Mouse (Mus musculus): ENCODE data around the gene S100pbp. TPM values are rescaled to one million over a fixed set of nuclear protein-coding genes. Genes with fewer than 3 reads are reported as not detected.
A peak's percentile ranks its signal among the peaks of the same experiment; 100 is the strongest.

The S100pbp gene
- polyA plus RNA-seq, 1 experiment from 2014 or later, result 19.3 TPM

DNA sequence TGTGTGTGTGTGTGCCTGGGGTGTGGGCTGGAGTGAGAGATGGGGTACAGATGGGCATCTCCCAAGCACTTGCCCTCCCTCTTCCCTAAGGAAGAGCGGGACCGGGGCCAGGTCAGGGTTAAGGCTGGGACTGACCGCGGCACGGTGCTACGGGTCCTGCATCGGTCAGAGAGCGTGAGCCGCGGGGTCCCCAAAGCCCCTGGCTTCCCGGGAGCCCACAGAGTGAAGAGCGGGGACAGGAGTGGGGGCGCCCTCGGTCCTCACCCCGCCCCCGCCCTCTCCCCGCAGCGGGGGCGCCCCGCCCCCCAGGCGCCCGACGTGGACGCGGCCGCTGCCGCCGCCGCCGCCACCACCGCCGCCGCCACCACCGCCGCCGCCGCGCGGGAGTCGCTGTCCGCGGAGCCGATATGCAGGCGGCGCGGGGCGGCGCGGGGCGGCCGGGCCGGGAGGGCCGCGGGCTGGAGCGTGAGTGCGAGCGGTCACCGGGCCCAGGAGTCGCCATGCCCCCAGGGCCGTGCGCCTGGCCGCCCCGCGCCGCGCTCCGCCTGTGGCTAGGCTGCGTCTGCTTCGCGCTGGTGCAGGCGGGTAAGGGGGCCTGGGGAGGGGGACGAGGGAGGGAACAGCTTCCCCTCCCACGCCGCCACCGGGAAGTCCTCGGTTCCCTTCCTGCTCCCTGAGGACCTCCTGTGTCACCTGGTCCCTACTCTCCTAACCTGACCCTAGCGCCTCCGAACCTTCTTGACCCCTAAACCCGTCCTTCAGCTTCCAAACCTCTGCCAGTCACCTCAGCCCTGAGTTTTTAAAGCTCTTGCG, 52.7 kb downstream of the S100pbp start, which contains the start of gene Fndc5:
Fndc5 (plus strand) TSS at position 421 of the 813 bp plus-strand sequence.
- H3K9ac ChIP-seq, result peak within 1 kb of the TSS; percentile 81
- peak within 1 kb of the TSS; percentile 90 for H3K4me2 ChIP-seq (replicated peaks)
- H3K27ac ChIP-seq, result no peak within 1 kb of the TSS
- peak within 1 kb of the TSS; percentile 57 for H3K4me3 ChIP-seq (replicated peaks; ENCODE audit: low read length)
- no peak for DNase-seq (ENCODE audit: low spot score)
- ATAC-seq (ENCODE audit: low FRiP score), result peak; percentile 44; the same call in 1 of the 2 replicates
- no peaks in the 10 kb centered on the region for H3K36me3 ChIP-seq (replicated peaks; ENCODE audit: control insufficient read depth, insufficient read depth)
- H3K9me3 ChIP-seq (ENCODE audit: control insufficient read depth, low read length), result no peaks in the 10 kb centered on the region
- peaks cover 17% of the 10 kb centered on the region; the same call in 1 of the 2 replicates for H3K4me1 ChIP-seq (replicated peaks; ENCODE audit: control insufficient read depth, insufficient read depth, low read length)
- H3K27me3 ChIP-seq (ENCODE audit: control insufficient read depth, insufficient read depth, low read length), result peaks cover 10% of the 10 kb centered on the region
- 1% methylated on average over 31 of the region's 80 CpGs for WGBS

DNA sequence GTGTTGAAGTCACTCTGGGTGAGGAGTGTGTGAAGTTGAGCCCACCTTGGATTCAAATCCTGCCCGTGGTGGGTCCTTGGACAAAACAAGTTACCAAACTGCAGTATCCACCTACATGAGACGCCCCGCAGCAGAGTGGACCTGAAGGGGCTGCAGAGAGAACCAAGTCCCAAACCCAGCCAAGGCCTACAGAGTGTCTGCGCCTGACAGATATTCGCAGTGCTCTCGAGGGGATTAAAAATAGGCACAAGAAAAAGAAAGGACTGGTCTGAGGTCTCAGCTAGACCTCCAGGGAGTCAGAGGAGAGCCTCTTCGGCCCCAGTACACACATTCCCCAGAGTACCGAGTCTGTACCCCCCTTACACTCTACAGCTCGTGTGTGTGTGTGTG, 53.3 kb downstream of the S100pbp start:
- Histone ChIP-seq H3K36me3 (replicated peaks; ENCODE audit: control insufficient read depth, insufficient read depth) (no peaks in the 10 kb centered on the region), H3K9ac (peak overlapping the region; percentile 81), H3K4me1 (replicated peaks; ENCODE audit: control insufficient read depth, insufficient read depth, low read length) (0 out of 2 replicates have a peak, but pooled peaks cover 12% of the 10 kb centered on the region), H3K4me2 (replicated peaks) (peak overlapping the region; percentile 90), H3K27me3 (ENCODE audit: control insufficient read depth, insufficient read depth, low read length) (peaks cover 10% of the 10 kb centered on the region), H3K9me3 (ENCODE audit: control insufficient read depth, low read length) (no peaks in the 10 kb centered on the region), H3K27ac (no peak overlapping the region), H3K4me3 (replicated peaks; ENCODE audit: low read length) (peak overlapping the region; percentile 57)
- ATAC-seq (ENCODE audit: low FRiP score) (no peak), DNase-seq (ENCODE audit: low spot score) (no peak)
- WGBS, result 31% methylated on average over 9 of the region's 9 CpGs

DNA sequence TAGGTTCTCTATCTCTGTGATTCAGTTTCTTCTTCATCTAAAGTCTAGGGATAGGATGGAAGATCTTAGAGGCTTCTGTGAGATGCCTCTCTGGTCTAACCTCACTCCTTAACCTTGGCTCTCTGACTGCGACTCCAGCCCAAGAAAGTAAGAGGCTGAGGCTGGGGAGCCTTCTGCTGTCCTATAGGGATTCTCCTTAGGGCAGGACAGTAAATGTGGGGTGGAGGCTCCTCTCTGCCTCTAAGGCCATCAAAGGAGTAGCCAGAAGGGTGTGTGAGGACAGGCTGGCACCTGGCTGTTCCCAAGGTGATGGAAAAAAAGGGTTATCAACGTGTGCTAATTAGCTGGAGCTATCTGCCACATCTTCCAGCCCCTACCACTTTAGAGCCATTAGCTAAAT, 53.9 kb downstream of the S100pbp start:
- no peak overlapping the region for H3K4me3 ChIP-seq (replicated peaks; ENCODE audit: low read length)
- no peaks in the 10 kb centered on the region for H3K36me3 ChIP-seq (replicated peaks; ENCODE audit: control insufficient read depth, insufficient read depth)
- no peak overlapping the region for H3K9ac ChIP-seq
- peaks cover 10% of the 10 kb centered on the region for H3K27me3 ChIP-seq (ENCODE audit: control insufficient read depth, insufficient read depth, low read length)
- DNase-seq (ENCODE audit: low spot score) (no peak), ATAC-seq (ENCODE audit: low FRiP score) (no peak)
- no peak overlapping the region for H3K4me2 ChIP-seq (replicated peaks)
- 54% methylated on average over 2 of the region's 2 CpGs for WGBS
- H3K4me1 ChIP-seq (replicated peaks; ENCODE audit: control insufficient read depth, insufficient read depth, low read length), result peaks cover 13% of the 10 kb centered on the region; the same call in 1 of the 2 replicates
- H3K27ac ChIP-seq, result no peak overlapping the region
- no peaks in the 10 kb centered on the region for H3K9me3 ChIP-seq (ENCODE audit: control insufficient read depth, low read length)

DNA sequence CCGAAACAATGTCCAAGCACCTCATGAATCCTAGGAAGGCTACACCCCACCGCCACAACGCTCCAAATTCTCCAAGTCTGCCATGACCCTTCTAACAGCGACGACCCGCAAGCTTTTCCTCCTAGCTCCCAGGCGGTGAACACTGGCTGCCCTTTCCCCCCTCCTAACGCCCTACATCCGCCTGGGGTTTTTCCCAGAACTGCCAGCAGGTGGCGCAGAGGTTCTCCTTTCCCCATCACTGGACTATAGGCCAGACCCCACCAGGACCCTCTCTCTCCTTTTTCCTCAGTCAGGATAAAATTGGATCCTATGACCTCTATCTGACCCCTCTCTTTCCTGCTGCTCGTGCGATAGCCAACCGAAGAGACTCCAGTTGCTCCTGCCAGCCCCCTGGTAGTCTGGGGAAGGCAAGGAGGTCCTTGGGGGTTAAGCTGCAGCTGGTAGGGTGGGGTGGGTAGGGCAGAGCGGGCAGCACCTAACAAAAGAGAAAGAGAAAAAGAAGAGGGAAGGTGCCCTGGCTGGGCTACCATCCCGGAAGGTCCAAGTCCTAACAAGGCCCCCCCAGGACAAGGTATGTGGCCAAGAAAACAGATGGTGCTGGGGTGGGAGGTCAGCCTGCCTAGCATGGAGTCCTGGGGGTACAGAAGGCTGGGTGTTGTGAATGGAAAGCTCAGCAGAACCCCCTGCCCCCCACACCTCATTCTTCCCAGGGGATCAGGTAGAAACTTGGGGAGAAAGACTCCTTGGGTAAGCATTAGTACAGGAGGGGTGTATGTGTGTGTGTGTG, 54.5 kb downstream of the S100pbp start:
- Histone ChIP-seq H3K4me1 (replicated peaks; ENCODE audit: control insufficient read depth, insufficient read depth, low read length) (peaks cover 19% of the 10 kb centered on the region; the same call in 1 of the 2 replicates), H3K9ac (peak overlapping the region; percentile 18; the same call in 1 of the 2 replicates), H3K4me2 (replicated peaks) (peak overlapping the region; percentile 20; the same call in 1 of the 2 replicates), H3K36me3 (replicated peaks; ENCODE audit: control insufficient read depth, insufficient read depth) (no peaks in the 10 kb centered on the region), H3K4me3 (replicated peaks; ENCODE audit: low read length) (no peak overlapping the region), H3K9me3 (ENCODE audit: control insufficient read depth, low read length) (no peaks in the 10 kb centered on the region), H3K27me3 (ENCODE audit: control insufficient read depth, insufficient read depth, low read length) (peaks cover 10% of the 10 kb centered on the region), H3K27ac (no peak overlapping the region)
- no peak for ATAC-seq (ENCODE audit: low FRiP score)
- peak; percentile 85 for DNase-seq (ENCODE audit: low spot score)
- 8% methylated on average over 15 of the region's 15 CpGs for WGBS

DNA sequence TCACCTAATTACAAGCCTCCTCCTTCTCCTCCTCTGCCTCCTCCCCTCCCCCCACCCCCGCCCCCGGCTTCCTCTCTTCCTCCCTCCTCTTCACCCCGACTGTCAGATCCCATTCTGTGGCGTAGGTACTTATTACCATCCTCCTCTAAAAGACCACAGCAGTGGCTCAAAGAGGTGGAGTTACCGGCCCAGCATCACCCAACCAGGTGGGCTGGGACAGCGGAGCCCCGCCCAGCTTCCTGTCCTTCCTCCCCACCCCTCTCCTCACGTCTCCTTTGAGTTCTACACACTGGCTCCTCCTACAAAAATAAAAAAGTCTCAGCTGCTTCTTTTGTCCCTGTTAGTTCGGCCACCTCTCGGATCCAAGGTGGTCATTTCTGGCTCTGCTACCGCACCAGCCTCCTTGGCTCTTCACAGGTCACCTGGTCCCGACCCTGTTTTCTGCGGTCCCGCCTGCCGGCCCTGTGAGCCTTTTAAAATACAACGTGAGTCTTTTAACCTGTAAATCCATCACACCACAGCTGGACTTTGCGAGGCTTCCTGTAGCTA, 58.7 kb downstream of the S100pbp start:
- Histone ChIP-seq H3K9ac (no peak overlapping the region), H3K36me3 (replicated peaks; ENCODE audit: control insufficient read depth, insufficient read depth) (no peaks in the 10 kb centered on the region), H3K4me1 (replicated peaks; ENCODE audit: control insufficient read depth, insufficient read depth, low read length) (peaks cover 33% of the 10 kb centered on the region), H3K27me3 (ENCODE audit: control insufficient read depth, insufficient read depth, low read length) (no peaks in the 10 kb centered on the region), H3K9me3 (ENCODE audit: control insufficient read depth, low read length) (no peaks in the 10 kb centered on the region), H3K4me2 (replicated peaks) (peak overlapping the region; percentile 39), H3K4me3 (replicated peaks; ENCODE audit: low read length) (no peak overlapping the region), H3K27ac (no peak overlapping the region)
- ATAC-seq (ENCODE audit: low FRiP score) (peak; percentile 47; the same call in 1 of the 2 replicates), DNase-seq (ENCODE audit: low spot score) (no peak)
- WGBS, result 6% methylated on average over 17 of the region's 17 CpGs

DNA sequence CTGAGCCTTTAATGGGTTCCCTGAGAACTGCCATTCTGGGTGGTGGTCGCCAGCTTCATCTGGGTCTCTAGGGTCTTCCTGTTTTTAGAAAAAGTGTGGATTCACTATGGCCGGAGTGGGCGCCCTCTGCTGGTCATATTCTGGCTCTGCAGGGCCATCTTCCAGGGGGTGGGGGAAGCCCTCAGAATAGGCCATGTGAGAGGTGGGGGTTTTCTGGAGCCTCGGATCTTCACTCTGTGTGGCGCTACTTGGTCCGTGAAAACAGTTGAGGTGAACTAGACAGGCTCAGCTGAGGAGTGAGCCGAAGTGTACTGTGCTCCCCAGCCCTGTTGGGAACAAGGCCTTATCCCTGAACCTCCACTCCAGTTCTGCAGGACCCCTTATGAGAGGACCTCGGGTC, 59.4 kb downstream of the S100pbp start:
- H3K27ac ChIP-seq, result 0 out of 2 replicates have a peak overlapping the region, but pooled peaks have one; percentile 32
- H3K4me3 ChIP-seq (replicated peaks; ENCODE audit: low read length), result no peak overlapping the region
- DNase-seq (ENCODE audit: low spot score) (peak; percentile 63), ATAC-seq (ENCODE audit: low FRiP score) (0 out of 2 replicates have a peak, but pooled peaks have one; percentile 15)
- H3K27me3 ChIP-seq (ENCODE audit: control insufficient read depth, insufficient read depth, low read length), result no peaks in the 10 kb centered on the region
- no peaks in the 10 kb centered on the region for H3K36me3 ChIP-seq (replicated peaks; ENCODE audit: control insufficient read depth, insufficient read depth)
- no peaks in the 10 kb centered on the region for H3K9me3 ChIP-seq (ENCODE audit: control insufficient read depth, low read length)
- peaks cover 39% of the 10 kb centered on the region for H3K4me1 ChIP-seq (replicated peaks; ENCODE audit: control insufficient read depth, insufficient read depth, low read length)
- peak overlapping the region; percentile 39 for H3K4me2 ChIP-seq (replicated peaks)
- H3K9ac ChIP-seq, result no peak overlapping the region
- 4% methylated on average over 8 of the region's 8 CpGs for WGBS

DNA sequence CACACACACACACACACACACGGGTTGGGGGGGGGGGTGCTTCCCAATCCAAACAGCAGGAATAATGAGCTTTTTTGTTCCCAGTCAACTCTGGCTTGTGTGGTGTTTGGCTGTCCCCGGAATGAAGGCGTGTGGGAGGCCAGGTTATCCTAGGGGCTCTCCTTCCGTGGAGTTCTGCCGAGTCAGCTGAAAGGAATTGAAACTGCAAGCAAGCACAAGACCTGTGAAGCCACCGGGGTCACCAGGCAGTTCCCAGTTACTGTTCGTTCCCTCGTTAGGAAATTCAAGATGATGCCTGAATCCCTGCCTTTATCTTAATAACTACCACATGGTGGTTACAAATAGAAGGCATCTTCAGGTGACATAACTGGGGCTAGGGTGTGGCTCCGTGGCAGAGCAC, 60.1 kb downstream of the S100pbp start:
- Histone ChIP-seq H3K4me2 (replicated peaks) (no peak overlapping the region), H3K9me3 (ENCODE audit: control insufficient read depth, low read length) (no peaks in the 10 kb centered on the region), H3K4me3 (replicated peaks; ENCODE audit: low read length) (no peak overlapping the region), H3K9ac (no peak overlapping the region), H3K27ac (no peak overlapping the region), H3K4me1 (replicated peaks; ENCODE audit: control insufficient read depth, insufficient read depth, low read length) (peaks cover 42% of the 10 kb centered on the region), H3K27me3 (ENCODE audit: control insufficient read depth, insufficient read depth, low read length) (no peaks in the 10 kb centered on the region), H3K36me3 (replicated peaks; ENCODE audit: control insufficient read depth, insufficient read depth) (no peaks in the 10 kb centered on the region)
- ATAC-seq (ENCODE audit: low FRiP score), result no peak
- WGBS, result 47% methylated on average over 9 of the region's 9 CpGs
- no peak for DNase-seq (ENCODE audit: low spot score)

DNA sequence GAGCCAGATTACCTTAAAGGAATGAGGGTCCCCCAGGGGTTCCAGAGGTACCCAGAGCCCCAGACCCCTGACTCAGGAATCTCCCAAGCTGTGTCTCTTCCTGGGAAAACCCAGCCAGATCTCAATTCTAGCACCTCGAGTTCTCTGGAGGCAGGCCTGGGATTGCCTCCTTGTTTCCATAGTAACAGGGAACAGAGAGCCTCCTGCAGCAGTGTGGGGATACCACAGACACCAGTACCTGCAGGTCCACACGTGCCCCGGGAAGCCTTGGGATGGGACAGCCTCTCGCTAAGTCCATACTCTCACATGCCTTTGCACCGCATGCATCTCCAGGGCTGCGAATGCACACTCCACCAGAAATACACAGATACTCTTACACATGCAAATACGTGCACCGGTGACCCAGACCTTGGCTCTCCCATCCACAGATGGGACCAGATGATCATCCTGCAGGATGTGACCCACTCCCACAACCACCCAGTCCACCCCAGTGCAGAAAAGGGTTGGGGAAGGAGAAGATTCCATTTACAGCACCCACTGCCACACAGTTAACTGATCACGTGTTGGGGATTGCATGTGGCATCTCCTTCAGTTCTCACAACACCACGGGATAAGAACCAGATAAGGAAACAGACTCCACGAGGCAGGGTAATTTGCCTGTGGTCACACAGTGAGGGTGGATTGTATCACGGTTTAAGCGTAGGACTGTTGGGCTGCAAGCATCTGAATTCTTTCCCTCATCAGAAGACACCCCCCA, 60.8 kb downstream of the S100pbp start:
- 62% methylated on average over 13 of the region's 13 CpGs for WGBS
- DNase-seq (ENCODE audit: low spot score), result no peak
- H3K27ac ChIP-seq, result no peak overlapping the region
- no peak overlapping the region for H3K4me3 ChIP-seq (replicated peaks; ENCODE audit: low read length)
- H3K36me3 ChIP-seq (replicated peaks; ENCODE audit: control insufficient read depth, insufficient read depth), result no peaks in the 10 kb centered on the region
- ATAC-seq (ENCODE audit: low FRiP score), result no peak
- no peaks in the 10 kb centered on the region for H3K27me3 ChIP-seq (ENCODE audit: control insufficient read depth, insufficient read depth, low read length)
- H3K4me1 ChIP-seq (replicated peaks; ENCODE audit: control insufficient read depth, insufficient read depth, low read length), result peaks cover 42% of the 10 kb centered on the region
- H3K9me3 ChIP-seq (ENCODE audit: control insufficient read depth, low read length), result no peaks in the 10 kb centered on the region
- no peak overlapping the region for H3K9ac ChIP-seq
- H3K4me2 ChIP-seq (replicated peaks), result no peak overlapping the region

All from hindbrain, embryonic 14.5 days (tissue).